Mouse (Mus musculus): ENCODE measurements around the gene Rbm26. TPM values are rescaled to one million over a fixed set of nuclear protein-coding genes. Genes with fewer than 3 reads are reported as not detected.

Gene Rbm26
- polyA plus RNA-seq, 1 experiment from 2014 or later, result 16.1 TPM

GRCm38 (mm10) chr14:105085332-105085993, 91.7 kb downstream of the Rbm26 start:
- H3K9me3 ChIP-seq (replicated peaks), result no peaks in the 10 kb centered on the region
- peak; percentile 72; the same call in 1 of the 2 replicates for ATAC-seq (replicated peaks; ENCODE audit: insufficient number of reproducible peaks, insufficient read depth, low FRiP score, low read depth)
- H3K4me2 ChIP-seq, result no peak overlapping the region
- no peak overlapping the region for H3K4me3 ChIP-seq
- no peak overlapping the region for H3K27ac ChIP-seq
- no peaks in the 10 kb centered on the region for H3K36me3 ChIP-seq
- no peaks in the 10 kb centered on the region for H3K27me3 ChIP-seq
- no peak overlapping the region for H3K9ac ChIP-seq
- 37% methylated on average over 7 of the region's 7 CpGs for WGBS
- H3K4me1 ChIP-seq (replicated peaks), result peaks cover 10% of the 10 kb centered on the region

- no peaks in the 10 kb centered on the region for H3K27me3 ChIP-seq
- 50% methylated on average over 8 of the region's 8 CpGs for WGBS
- no peak overlapping the region for H3K4me3 ChIP-seq
- no peaks in the 10 kb centered on the region for H3K36me3 ChIP-seq
- no peak overlapping the region for H3K9ac ChIP-seq
- ATAC-seq (replicated peaks; ENCODE audit: insufficient number of reproducible peaks, insufficient read depth, low FRiP score, low read depth), result no peak
- H3K27ac ChIP-seq, result 0 out of 2 replicates have a peak overlapping the region, but pooled peaks have one; percentile 26
- H3K9me3 ChIP-seq (replicated peaks), result no peaks in the 10 kb centered on the region
- H3K4me2 ChIP-seq, result no peak overlapping the region
- peaks cover 10% of the 10 kb centered on the region for H3K4me1 ChIP-seq (replicated peaks)
These were observed 92.3 kb downstream of the Rbm26 start for GRCm38 (mm10) chr14:105084757-105085330.

DNA sequence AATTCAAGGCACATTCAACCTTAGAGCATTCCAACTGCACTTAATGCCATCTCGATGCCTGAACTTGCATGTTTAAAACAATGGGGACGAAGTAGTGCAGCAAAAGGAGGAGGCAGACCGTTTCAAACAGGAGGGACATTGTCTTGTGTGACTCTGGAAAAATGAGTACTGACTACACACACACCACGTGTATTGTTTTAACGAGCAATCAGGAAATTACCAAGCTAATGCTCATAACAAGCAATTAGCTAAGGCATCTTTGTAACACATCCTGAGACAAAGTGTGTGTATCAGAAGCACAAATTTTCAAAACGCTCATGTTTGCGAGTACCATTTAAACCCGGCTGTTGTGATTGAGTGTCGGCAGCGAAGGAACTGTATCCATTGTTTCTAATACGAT, 93.0 kb downstream of the Rbm26 start:
- H3K9me3 ChIP-seq (replicated peaks), result no peaks in the 10 kb centered on the region
- no peak overlapping the region for H3K27ac ChIP-seq
- no peak overlapping the region for H3K9ac ChIP-seq
- no peak for ATAC-seq (replicated peaks; ENCODE audit: insufficient number of reproducible peaks, insufficient read depth, low FRiP score, low read depth)
- no peaks in the 10 kb centered on the region for H3K36me3 ChIP-seq
- no peaks in the 10 kb centered on the region for H3K27me3 ChIP-seq
- 86% methylated on average over 11 of the region's 11 CpGs for WGBS
- peaks cover 10% of the 10 kb centered on the region for H3K4me1 ChIP-seq (replicated peaks)
- H3K4me3 ChIP-seq, result no peak overlapping the region
- no peak overlapping the region for H3K4me2 ChIP-seq

GRCm38 (mm10) chr14:105074776-105075175, 102.4 kb downstream of the Rbm26 start:
- Histone ChIP-seq H3K4me1 (replicated peaks) (no peaks in the 10 kb centered on the region), H3K4me2 (no peak overlapping the region), H3K4me3 (no peak overlapping the region), H3K9me3 (replicated peaks) (no peaks in the 10 kb centered on the region), H3K9ac (no peak overlapping the region), H3K27ac (no peak overlapping the region), H3K27me3 (no peaks in the 10 kb centered on the region), H3K36me3 (no peaks in the 10 kb centered on the region)
- WGBS, result 88% methylated on average over 2 of the region's 2 CpGs
- no peak for ATAC-seq (replicated peaks; ENCODE audit: insufficient number of reproducible peaks, insufficient read depth, low FRiP score, low read depth)

DNA sequence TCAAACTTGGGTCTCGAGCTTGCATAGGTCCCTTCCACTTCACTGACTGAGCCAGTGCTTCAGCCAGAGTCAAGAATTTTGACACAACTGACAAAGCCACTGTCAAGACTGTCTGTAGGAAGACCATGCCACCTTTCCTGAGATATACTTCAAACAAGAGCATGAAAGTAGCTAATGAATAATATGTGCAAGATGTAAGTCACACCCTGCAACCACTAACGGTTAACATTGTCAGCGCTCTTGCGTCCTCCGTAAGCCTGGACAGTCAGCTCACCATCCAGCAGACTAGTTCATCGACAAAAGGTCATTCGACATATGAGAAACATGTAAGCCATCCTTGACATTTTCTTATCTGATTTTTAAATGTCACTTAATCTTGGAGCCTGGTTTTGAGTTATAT, 102.8 kb downstream of the Rbm26 start:
- Histone ChIP-seq H3K4me3 (no peak overlapping the region), H3K9ac (no peak overlapping the region), H3K27ac (no peak overlapping the region), H3K4me1 (replicated peaks) (no peaks in the 10 kb centered on the region), H3K36me3 (no peaks in the 10 kb centered on the region), H3K9me3 (replicated peaks) (no peaks in the 10 kb centered on the region), H3K27me3 (no peaks in the 10 kb centered on the region), H3K4me2 (no peak overlapping the region)
- WGBS, result 80% methylated on average over 7 of the region's 7 CpGs
- ATAC-seq (replicated peaks; ENCODE audit: insufficient number of reproducible peaks, insufficient read depth, low FRiP score, low read depth), result no peak

- H3K9me3 ChIP-seq (replicated peaks), result no peaks in the 10 kb centered on the region
- no peaks in the 10 kb centered on the region for H3K4me1 ChIP-seq (replicated peaks)
- no peak for ATAC-seq (replicated peaks; ENCODE audit: insufficient number of reproducible peaks, insufficient read depth, low FRiP score, low read depth)
- H3K27me3 ChIP-seq, result no peaks in the 10 kb centered on the region
- WGBS, result 70% methylated on average over 14 of the region's 14 CpGs
- H3K4me2 ChIP-seq, result no peak overlapping the region
- H3K4me3 ChIP-seq, result no peak overlapping the region
- H3K9ac ChIP-seq, result no peak overlapping the region
- no peaks in the 10 kb centered on the region for H3K36me3 ChIP-seq
- H3K27ac ChIP-seq, result no peak overlapping the region
These were observed 106.1 kb downstream of the Rbm26 start for GRCm38 (mm10) chr14:105071010-105071509.

- Histone ChIP-seq H3K4me2 (no peak overlapping the region), H3K9ac (no peak overlapping the region), H3K27me3 (no peaks in the 10 kb centered on the region), H3K9me3 (replicated peaks) (no peaks in the 10 kb centered on the region), H3K4me1 (replicated peaks) (no peaks in the 10 kb centered on the region), H3K36me3 (no peaks in the 10 kb centered on the region), H3K4me3 (no peak overlapping the region), H3K27ac (no peak overlapping the region)
- WGBS, result 74% methylated on average over 11 of the region's 11 CpGs
- ATAC-seq (replicated peaks; ENCODE audit: insufficient number of reproducible peaks, insufficient read depth, low FRiP score, low read depth), result no peak
These were observed 106.7 kb downstream of the Rbm26 start for GRCm38 (mm10) chr14:105070258-105071009.

DNA sequence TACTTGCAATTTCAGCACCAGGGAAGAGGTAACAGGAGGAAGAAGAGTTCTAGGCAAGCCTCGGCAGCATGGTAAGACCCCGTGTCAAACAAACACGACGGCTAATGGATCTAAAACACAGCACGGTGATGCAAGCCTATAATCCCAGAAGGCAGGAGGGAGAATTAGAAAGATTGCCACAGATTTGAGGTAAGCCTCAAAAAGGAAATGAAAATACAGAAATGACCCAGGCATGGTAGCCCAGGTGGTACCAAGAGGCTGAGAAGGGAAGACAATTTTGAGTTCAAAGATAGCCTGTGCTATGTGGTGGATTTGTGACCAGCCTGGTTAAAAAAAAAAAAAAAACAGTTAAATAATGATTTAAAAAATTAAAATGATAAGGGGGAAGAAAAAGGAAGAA, 109.1 kb downstream of the Rbm26 start:
- H3K27me3 ChIP-seq, result no peaks in the 10 kb centered on the region
- H3K4me3 ChIP-seq, result no peak overlapping the region
- no peak for ATAC-seq (replicated peaks; ENCODE audit: insufficient number of reproducible peaks, insufficient read depth, low FRiP score, low read depth)
- H3K4me2 ChIP-seq, result no peak overlapping the region
- no peaks in the 10 kb centered on the region for H3K36me3 ChIP-seq
- no peak overlapping the region for H3K9ac ChIP-seq
- 81% methylated on average over 5 of the region's 5 CpGs for WGBS
- H3K27ac ChIP-seq, result no peak overlapping the region
- H3K9me3 ChIP-seq (replicated peaks), result no peaks in the 10 kb centered on the region
- no peaks in the 10 kb centered on the region for H3K4me1 ChIP-seq (replicated peaks)

DNA sequence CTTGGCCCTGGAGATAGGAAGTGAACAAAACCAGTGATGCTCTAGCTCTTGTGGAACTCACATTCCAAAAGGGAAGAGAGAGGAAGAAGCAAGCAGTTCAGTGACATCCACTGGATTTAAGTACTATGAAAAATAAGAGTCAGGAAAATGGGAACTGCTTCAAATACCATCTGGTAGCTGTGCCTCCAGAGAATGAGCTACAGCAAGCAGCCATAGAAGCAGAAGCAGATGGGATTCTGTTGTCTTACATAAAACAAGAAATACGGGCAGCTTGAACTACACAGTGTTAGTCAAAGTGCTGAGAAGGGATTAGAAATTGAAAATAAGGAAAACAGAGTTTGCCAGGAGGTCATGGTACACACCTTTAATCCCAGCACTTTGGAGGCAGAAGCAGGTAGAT, 112.9 kb downstream of the Rbm26 start:
- no peaks in the 10 kb centered on the region for H3K27me3 ChIP-seq
- ATAC-seq (replicated peaks; ENCODE audit: insufficient number of reproducible peaks, insufficient read depth, low FRiP score, low read depth), result no peak
- no peak overlapping the region for H3K9ac ChIP-seq
- H3K9me3 ChIP-seq (replicated peaks), result no peaks in the 10 kb centered on the region
- 75% methylated on average over 1 of the region's 1 CpGs for WGBS
- no peak overlapping the region for H3K4me3 ChIP-seq
- H3K27ac ChIP-seq, result no peak overlapping the region
- H3K36me3 ChIP-seq, result no peaks in the 10 kb centered on the region
- H3K4me2 ChIP-seq, result no peak overlapping the region
- H3K4me1 ChIP-seq (replicated peaks), result no peaks in the 10 kb centered on the region

GRCm38 (mm10) chr14:105061230-105061629, 115.9 kb downstream of the Rbm26 start:
- 64% methylated on average over 2 of the region's 2 CpGs for WGBS
- no peaks in the 10 kb centered on the region for H3K36me3 ChIP-seq
- no peak overlapping the region for H3K4me3 ChIP-seq
- no peak for ATAC-seq (replicated peaks; ENCODE audit: insufficient number of reproducible peaks, insufficient read depth, low FRiP score, low read depth)
- H3K9ac ChIP-seq, result no peak overlapping the region
- H3K4me2 ChIP-seq, result no peak overlapping the region
- H3K9me3 ChIP-seq (replicated peaks), result no peaks in the 10 kb centered on the region
- no peaks in the 10 kb centered on the region for H3K27me3 ChIP-seq
- H3K27ac ChIP-seq, result no peak overlapping the region
- H3K4me1 ChIP-seq (replicated peaks), result no peaks in the 10 kb centered on the region

- no peaks in the 10 kb centered on the region for H3K9me3 ChIP-seq (replicated peaks)
- H3K4me2 ChIP-seq, result no peak overlapping the region
- no peaks in the 10 kb centered on the region for H3K4me1 ChIP-seq (replicated peaks)
- no peak overlapping the region for H3K9ac ChIP-seq
- H3K27ac ChIP-seq, result no peak overlapping the region
- no peaks in the 10 kb centered on the region for H3K36me3 ChIP-seq
- no peak overlapping the region for H3K4me3 ChIP-seq
- ATAC-seq (replicated peaks; ENCODE audit: insufficient number of reproducible peaks, insufficient read depth, low FRiP score, low read depth), result no peak
- no peaks in the 10 kb centered on the region for H3K27me3 ChIP-seq
These were observed 119.2 kb downstream of the Rbm26 start for GRCm38 (mm10) chr14:105057934-105058333.
